Mouse (Mus musculus) mature B cell (primary cell): ENCODE data around the gene Ccdc88a.

Source experiments
- in situ Hi-C: fragments of 300-500 bp; cut with MboI; formaldehyde crosslinking; loops from 2 replicates; pipeline ENCODE4 v1.14.3; 2019

The Ccdc88a gene

DNA sequence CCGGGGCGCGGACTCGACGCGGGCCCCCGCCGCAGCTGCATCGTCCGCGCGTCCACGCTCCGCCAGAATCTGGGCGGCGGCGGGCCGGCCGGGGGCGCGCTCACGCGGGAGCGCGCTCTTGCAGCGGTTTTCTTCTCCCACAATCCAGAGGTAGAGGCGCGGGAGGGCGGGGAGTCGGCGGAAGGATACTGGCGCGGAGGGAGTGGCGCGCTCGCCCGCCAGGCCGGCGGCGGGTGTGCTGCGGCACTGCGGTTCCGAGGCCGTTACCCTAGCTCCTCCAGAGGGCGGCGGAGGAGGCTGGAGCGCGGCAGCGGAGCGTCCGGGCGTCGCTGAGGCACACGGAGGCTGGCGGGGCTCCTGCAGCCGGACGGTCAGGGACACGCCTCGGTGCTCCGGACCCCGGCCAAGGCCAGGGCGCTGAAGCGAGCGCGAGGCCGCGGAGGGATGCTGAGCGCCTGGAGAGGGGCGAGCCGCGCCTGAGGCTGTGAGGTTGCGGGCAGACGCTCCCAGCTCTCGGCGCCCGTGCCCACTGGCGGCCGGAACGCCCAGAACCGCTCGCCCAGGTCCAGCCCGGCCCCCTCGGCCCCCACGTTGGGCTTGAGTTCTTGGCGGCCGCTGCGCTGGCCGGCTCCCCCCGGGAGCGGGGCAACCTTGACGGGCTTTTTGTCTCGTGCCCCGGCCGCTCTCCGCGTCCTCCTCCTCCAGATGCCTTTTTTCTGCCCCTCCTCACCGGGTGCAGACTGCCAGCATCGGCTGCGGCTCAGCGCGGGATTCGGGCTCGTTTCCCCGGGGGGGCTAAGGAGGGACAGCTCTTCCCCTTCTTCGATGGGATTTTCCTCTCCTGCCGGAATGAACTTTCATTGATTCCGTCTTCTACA, at the start of gene Ccdc88a:
Ccdc88a (plus strand) TSS at position 263 of the 878 bp plus-strand sequence.
- in situ Hi-C loops: no loop called here

DNA sequence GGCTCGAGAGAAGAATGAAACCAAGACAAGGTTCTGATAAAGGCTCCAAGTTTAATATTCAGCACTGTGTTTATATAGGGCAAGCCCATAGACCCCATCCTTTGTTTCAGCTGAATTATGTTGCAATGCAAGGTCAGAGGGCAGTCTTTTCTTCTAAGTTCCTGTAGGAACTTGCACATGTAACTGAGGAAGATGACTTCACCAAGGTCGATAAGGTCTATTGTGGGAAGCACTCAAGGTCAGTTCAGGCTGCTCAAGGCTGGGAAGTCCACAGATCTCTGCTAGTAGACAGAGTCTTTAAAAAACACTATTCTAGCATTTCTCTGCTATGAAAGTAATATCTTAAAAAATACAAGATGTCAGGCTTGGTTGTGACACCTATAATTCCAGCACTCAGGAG, 38.0 kb upstream of the Ccdc88a start:
- in situ Hi-C loops: no loop called here

DNA sequence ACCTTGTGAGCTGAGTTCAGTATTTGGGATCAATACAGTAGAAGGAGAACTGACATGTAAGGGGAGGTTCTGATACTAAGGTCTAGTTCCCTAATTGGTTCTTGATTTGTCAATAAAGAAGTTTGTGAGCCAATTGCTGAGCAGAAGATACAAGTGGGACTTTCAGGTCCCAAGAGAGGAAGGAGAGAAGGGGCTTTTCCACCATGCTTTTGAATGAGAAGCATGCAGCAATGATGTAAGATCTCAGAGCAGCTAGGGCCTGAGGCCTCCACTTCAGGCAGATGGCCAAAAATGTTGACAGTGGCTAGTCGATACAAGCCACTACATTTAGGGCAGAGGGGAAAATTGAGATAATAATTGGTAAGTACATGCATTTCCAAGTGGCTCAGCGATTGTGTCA, 32.2 kb upstream of the Ccdc88a start:
- in situ Hi-C loops: no loop called here

DNA sequence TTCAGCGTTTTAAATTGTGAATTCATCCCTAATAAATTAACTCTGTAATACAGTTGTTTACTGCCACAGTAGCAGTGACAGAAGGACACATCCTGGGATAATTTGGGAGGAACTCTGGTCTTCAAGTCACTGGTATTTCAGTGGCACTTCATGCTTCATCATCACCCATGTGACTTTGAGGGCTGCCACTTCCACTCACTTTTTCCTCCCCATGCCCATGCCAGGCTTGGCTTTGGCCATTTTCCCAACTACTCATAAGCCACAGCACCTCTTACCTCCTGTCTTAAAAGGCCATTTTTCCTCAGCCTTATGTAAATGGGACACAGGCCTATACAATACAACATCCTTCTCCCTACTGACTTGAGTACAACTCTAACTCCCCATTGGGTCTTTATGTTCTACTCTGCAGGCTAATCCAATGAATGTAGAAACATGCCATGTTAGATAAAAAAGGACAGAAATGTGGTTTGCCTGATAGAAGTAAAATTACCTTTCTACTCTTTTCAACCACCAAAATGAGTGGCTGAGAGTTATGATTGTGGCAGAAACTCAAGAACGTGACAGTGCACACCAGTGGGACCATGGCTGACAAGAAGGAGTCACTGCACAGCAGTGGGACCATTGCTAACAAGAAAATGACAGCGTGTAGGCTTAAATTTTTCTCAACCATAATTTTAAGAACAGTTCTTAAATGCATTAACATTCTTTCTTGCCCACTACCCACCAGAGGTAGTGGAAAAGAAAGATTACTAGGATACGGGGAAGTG, 28.4 kb upstream of the Ccdc88a start:
- in situ Hi-C loops: no loop called here

DNA sequence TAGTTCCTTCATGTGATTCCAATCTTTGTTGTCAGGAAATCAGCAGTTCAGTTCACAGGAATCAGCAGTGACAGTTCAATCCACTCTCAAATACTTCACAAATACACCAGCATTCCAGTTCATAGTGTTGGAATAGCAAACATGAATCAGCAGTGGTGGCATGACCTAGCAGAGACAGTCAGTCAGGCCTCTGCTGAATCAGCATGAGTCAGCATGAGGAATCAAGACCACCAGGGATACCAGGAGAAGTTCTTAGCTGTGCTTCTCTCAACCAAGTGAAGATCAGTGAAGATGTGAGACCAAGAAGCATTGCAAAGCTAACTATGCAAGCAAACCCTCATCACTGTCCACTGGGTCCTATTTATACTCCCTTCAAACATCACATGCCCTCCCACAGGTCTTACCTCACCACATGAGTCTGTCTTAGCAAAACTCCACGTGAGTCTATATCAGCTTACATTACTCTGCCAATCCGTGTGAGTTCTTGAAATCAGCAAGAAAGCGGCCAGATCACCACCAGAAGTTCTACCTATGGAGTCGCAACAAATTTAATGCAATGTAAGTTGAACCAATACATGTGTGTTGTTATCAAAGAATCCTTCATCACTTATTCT, 27.7 kb upstream of the Ccdc88a start:
- in situ Hi-C loops: no loop called here

DNA sequence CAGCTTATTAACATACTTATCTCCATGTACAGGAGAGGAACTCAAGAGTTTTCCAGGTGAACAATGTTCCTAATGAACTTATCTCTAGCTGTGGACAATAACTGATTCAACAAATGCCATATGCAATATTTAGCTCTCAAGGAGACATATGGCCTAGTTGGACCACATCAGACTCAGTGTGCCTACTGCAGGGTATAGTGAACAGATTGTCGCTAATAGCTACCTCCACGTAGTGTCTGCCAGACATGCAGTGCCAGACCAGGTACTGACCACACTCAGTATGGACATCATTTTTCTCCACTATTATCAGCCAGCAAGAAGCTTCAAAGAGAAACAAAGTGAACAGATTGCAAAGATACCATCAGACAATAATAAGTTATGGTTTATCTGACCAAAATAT, 22.6 kb upstream of the Ccdc88a start:
- in situ Hi-C loops: no loop called here

DNA sequence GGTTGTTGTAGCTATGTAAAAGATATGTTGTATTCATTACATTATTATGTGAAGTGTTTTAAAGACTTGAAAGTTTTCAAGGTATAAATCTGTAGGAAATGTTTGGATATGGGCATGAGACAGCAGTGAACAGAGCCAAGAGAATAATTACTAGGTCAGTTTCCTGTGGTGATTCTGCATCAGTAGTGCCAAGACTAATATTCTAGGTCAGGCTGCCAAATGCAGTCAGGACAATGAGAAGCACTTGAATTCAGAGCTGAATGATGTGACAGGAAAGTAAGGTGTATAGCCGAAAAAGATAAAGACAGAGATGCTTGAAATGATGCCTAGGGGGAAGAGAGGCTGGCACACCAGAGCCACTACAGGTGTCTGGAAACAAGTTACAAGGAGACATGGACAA, 21.2 kb upstream of the Ccdc88a start:
- in situ Hi-C loops: no loop called here

DNA sequence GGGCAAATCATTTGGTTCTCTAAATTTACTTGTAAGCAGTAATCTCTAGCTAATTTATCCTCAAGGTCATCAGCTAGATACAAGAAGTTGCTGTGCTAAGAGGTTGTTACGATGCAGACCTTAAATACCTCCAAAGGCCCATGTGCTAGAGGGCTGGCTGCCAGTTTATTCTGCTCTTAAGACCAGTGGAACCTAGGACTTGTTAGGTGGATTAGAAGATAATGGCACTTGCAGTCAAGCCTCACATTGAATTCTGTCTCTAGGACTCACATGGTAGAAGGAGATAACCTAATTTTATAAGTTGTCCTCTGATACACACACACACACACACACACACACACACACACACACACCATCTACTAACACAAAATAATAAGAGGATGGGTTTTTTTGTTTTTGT, 5.3 kb upstream of the Ccdc88a start:
- in situ Hi-C loops: no loop called here

DNA sequence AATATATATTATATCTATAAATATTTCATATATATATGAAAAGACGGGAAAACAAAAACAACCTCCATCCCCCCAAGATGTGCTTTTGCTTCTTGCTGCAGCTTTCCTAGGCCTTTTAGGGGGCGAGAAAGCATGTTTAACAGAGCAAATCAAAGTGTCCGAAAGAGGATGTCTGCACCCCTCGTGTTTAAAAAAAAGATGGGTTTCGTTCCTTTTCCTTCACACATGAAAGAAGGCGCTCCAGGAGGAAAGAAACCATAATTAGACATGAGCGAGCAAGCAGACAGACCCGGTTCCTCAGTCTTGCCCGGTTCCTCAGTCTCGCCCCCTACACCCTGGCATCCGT, 435 bp upstream of the Ccdc88a start:
- in situ Hi-C loops: no loop called here

DNA sequence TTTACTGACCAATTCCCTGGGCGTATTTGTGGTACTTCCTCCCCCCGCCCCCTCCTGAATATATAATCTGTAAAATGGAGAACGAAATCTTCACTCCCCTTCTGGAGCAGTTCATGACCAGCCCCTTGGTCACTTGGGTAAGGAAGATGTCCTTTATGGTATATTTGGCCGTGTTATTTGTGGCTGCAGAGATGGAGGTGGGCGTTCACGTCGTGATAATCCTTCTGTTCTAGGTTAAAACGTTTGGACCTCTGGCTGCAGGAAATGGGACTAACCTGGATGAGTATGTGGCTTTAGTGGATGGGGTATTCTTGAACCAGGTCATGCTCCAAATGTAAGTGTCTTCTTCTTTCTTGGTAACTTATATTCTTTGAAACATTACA, 807 bp downstream of the Ccdc88a start:
- in situ Hi-C loops: no loop called here

DNA sequence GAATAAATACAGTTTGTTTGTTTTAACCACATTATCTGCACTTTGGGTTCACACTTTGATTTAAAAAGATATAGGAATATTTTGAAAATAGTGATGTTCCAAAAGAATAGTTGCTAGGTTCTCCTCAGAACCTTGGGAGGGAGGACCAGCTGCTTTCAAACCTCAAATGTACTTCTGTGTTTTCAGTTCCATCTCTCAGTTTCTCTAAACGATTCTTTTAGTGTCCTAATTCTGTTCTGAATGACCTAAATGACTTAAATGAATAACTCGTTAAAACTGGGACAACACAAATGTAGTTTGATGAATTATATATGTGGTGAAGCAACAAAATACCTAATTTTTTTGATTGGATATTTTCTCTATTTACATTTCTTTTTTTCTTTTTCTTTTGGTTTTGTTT, 3.2 kb downstream of the Ccdc88a start:
- in situ Hi-C loops: no loop called here

DNA sequence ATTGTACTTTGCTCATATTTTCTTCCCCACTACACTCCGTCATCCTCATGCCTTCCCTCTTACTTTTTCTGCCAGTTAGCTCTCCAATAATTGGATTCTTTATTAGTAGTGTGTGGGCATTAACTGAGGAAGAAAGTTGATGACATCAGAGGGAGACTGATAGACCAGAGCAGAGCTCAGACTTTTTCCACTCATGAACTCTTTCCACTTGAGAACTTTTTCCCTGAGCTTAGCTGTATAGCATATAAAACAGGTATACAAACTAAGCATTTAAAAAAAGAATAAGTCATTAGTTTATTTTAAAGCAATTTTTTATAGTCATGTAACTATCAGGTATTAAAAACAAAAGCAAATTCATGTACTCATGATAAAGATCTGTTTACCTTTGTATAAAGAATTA, 5.3 kb downstream of the Ccdc88a start:
- in situ Hi-C loops: no loop called here

DNA sequence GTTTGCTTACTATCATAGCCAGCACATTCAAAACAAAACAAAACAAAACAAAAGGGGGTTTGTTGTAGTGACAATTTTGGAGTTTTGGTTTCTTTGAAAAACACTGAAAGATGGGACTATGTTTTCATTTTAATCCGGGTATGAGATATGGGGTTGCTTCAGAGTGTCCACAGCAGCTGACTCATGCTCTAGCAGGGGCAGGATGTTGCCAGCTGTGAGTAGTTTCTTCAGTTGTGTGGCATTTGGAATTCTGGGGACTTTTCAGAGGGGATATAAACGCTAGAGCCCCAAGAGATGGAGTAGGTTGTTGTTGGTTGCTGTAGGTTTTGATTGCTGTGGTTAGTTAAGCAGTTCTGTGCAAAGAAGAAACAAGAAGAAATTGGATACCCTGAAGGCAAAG, 10.0 kb downstream of the Ccdc88a start:
- in situ Hi-C loops: no loop called here

DNA sequence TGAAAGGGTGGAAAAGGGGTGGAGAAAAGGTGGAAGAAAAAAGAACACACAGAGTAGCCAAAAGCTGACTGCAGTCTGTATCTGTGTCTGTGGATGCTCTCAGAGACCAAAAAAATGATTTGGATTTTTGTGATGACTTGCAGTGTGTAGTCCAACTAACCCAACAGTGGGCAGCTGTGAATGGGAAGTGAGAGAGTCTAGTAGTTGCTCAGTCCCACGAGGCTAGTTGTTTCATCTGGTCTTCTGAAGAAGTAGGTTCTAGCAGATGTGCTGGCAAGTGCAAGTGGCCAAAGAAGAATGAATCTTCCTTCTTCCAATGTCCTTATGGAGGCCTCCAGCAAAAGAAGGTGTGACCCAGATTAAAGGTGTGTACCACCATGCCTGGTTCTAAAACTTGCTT, 10.5 kb downstream of the Ccdc88a start:
- in situ Hi-C loops: no loop called here

DNA sequence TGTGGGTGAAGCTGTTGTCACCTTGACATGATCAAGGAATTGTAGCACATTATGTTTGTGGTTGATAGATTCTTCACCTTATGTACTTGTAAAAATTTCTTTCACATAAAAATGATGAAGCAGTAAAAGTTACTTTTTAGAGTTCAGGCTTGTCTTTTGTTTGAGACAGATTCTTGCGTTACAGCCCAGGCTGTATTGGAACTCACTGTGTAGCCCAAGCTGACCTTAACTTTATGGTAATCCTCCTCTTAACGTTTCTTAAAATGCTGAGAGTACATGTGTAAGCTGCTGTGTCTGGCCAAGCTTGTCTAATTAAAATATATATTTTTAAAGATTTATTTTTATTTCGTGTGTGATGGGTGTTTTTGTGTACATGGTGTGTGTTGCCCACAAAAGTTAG, 11.2 kb downstream of the Ccdc88a start:
- in situ Hi-C loops: no loop called here

DNA sequence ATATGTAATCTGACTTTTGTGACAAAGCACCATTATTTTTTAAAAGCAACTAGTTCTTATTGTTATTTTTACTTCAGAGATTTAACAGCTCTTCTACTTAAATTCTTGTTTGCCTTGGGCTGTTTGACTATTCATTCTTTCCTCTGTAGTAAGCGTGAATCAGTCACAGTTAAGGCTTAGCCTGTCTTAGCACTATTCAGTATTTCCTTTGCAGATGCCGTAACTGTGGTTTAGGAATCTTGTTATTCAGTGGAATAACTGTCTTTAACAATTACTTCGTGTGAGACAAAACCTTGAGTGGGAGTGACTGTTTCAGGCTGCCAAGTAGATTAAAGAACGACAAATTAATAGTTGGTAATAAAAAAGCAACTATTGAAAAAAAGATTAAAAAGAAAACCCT, 16.5 kb downstream of the Ccdc88a start:
- in situ Hi-C loops: no loop called here

DNA sequence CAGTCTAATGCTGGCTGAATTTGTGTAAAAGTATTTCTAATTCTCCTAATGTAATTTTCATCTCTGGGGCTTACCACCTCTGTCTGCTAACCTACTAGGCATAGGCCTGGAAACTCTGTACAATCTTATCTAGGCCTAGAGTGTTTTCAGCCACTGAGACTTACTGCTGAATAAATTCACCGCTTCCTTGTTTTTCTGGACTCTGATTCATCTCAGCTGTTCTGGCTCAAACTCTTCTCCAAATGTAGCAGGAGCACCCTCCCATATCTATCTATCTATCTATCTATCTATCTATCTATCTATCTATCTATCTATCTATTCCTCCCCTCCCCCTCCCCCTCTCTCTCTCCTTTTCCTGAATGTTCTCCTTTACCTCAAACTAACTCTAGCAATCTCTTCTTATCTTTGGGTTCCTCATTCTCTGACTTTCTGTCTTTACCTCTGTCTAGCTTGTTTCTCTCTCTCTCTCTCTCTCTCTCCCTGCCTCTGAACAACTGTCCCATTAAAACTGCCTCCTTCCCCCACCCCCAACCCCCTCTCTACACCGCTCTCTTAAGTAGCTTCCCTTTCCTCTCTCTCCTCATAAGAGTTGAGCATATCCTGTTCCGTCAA, 21.8 kb downstream of the Ccdc88a start:
- in situ Hi-C loops: no loop called here

DNA sequence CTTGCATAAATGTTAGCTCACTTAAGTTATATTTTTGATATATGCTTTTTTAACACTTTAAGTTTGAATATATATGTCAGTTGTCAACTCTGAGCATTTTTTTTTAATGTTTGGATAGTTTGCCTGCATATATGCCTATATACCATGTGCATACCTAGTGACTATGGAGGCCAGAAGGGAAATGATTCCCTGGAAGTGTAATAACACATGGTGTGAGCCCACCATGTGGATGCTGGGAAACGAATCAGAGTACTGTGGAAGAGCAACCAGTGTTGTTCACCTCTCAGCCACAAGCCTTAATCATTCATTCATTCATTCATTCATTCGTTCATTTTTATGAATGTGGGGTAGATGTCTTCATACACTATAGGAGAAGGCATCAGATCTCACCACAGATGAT, 26.9 kb downstream of the Ccdc88a start:
- in situ Hi-C loops: no loop called here

DNA sequence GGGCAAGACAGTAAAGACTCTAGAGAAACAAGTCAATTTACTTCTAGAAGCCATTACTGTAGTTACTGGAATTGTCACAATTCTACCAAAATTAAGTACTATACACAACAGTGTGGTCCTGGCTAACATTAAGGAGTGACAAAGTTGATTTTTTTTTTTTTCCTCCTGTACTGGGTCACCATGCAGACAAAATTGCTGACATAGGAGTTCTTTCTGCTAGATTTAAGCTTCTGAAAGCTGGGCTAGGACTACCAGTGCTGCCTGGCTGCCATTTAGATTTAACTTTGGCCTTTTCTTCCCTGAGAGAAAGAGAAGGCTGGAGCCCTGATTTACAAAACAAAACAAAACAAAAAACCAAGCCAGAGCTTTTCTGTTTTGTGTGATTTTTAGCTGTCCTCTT, 32.8 kb downstream of the Ccdc88a start:
- in situ Hi-C loops: no loop called here

DNA sequence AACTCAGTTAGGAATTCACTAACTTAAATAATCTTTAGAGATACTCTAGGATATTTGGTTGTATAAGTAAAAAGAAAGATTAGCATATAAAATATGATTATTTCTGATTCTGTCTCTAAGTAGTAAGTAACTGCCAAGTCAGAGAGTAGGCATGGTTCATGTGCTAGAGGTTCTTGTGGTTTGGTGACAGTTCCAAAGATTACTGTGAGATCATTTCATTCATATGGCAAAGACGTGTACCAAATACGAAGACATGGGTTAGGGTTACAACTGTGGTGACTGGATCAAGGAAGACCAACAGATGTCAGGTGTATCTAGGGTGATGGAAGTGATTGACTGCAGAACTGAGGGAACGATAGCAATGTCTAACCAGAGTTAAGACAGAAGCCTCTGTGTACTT, 50.0 kb downstream of the Ccdc88a start:
- in situ Hi-C loops: no loop called here

DNA sequence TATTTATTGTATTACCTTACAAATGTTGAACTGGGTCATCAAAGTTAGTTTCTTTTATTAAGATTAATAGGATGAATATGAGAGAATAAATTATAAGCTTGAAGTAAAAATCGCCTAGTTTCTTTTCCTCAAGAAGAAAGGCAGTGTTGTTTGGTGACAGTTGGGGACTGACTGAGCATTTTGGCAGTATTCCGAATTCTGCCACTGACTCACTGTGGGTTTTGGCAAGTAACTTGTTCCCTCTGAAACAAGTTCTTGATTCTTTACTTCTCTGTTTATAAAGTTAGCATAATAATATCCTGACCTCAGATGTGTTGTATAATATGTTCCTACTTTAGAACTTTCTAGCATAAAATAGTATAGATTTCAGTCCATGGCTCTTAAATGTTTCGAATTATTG, 55.3 kb downstream of the Ccdc88a start:
- in situ Hi-C loops: no loop called here

DNA sequence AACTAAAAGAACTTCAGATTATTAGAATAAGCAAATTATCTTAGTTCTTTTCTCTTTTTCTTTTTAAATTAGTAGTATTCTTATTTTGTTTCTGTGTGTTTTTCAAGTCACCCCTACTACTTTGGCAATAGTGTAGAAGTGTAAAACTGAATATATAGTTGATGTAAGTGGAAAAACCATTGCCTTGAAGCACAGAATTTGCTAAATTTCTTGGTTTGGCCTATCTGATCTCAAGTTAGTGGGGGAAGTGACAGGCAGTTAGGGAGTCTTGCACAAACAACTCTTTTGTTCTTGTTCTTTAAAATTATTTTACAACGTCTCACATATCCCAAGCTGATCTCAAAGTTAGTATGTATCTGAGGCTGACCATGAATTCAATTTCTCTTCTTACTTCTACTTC, 57.6 kb downstream of the Ccdc88a start:
- in situ Hi-C loops: no loop called here

DNA sequence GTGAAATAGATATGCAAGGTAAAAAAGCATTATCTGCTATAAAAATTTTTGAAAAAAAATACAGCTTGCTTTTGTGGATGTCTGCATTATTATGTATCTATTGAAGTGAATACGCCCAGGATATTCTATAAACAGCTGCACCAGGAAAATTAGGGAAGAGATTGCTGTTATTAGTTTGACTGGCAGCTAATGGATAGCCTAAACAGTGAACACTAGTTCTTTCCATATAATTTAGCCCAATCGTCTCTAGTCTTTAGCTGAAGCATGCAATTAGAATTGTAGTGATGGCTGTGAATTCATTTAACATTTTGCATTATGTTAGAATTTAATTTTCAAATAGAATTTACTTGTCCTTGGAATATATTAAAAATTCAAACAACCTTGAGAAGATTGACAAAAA, 75.3 kb downstream of the Ccdc88a start:
- in situ Hi-C loops: no loop called here
